Mouse (Mus musculus) myocyte (in vitro differentiated cells): Measurements from ENCODE around the gene Daxx. TPM values are rescaled to one million over a fixed set of nuclear protein-coding genes. Genes with fewer than 3 reads are reported as not detected.
A peak's percentile ranks its signal among the peaks of the same experiment; 100 is the strongest.

Experiments used
- H3K27me3 ChIP-seq: one replicate; pipeline ENCODE4 v1.6.1; 2011; ENCODE audit not compliant: control insufficient read depth, insufficient read depth, insufficient read length
- H3K36me3 ChIP-seq: one replicate; pipeline ENCODE4 v1.6.1; 2011; ENCODE audit not compliant: control insufficient read depth, insufficient read depth
- H3K4me2 ChIP-seq: one replicate; pipeline ENCODE4 v1.6.1; 2011; ENCODE audit warnings: low read depth, control low read depth
- H3K4me3 ChIP-seq: one replicate; pipeline ENCODE4 v1.5.1; 2011; ENCODE audit warnings: mild to moderate bottlenecking, control low read depth, moderate library complexity
- H3K79me2 ChIP-seq: one replicate; pipeline ENCODE4 v1.6.1; 2011; ENCODE audit not compliant: control insufficient read depth, insufficient read depth
- H3ac ChIP-seq: one replicate; pipeline ENCODE4 v1.6.1; 2011; ENCODE audit not compliant: control insufficient read depth, insufficient read length
- CEBPB ChIP-seq: IDR thresholded peaks from 2 replicates; pipeline ENCODE4 v1.6.1; 2011; ENCODE audit warnings: mild to moderate bottlenecking, moderate library complexity; ENCODE audit not compliant: poor library complexity, insufficient read depth, severe bottlenecking
- E2F4 ChIP-seq: IDR thresholded peaks from one replicate; pipeline ENCODE4 v1.6.1; 2011; ENCODE audit warnings: mild to moderate bottlenecking, control low read depth, moderate library complexity; ENCODE audit not compliant: insufficient read depth
- MAX ChIP-seq: IDR thresholded peaks from one replicate; pipeline ENCODE4 v1.6.1; 2011; ENCODE audit warnings: low read depth, mild to moderate bottlenecking, control low read depth
- MYOD1 ChIP-seq, 3 experiments: IDR thresholded peaks; one replicate each; pipeline ENCODE4 v1.6.1; 2011; ENCODE audit warnings: control low read depth in 2 of 3, low read depth in 2 of 3, mild to moderate bottlenecking in 2 of 3, moderate library complexity in 1 of 3; ENCODE audit not compliant: insufficient read length in 2 of 3, control insufficient read depth in 1 of 3
- MYOG ChIP-seq, 3 experiments: IDR thresholded peaks; one replicate each; pipeline ENCODE4 v1.6.1; 2011; ENCODE audit warnings: control low read depth in 2 of 3, low read depth in 2 of 3, mild to moderate bottlenecking in 2 of 3; ENCODE audit not compliant: insufficient read length in 2 of 3, control insufficient read depth in 1 of 3, insufficient read depth in 1 of 3
- POLR2A ChIP-seq: IDR thresholded peaks from one replicate; pipeline ENCODE4 v1.6.1; 2011; ENCODE audit warnings: low read depth, mild to moderate bottlenecking, control low read depth, moderate library complexity; ENCODE audit not compliant: insufficient read length
- POLR2AphosphoS2 ChIP-seq: IDR thresholded peaks from one replicate; pipeline ENCODE4 v1.6.1; 2011; ENCODE audit warnings: low read depth, control low read depth; ENCODE audit not compliant: insufficient read length
- REST ChIP-seq: IDR thresholded peaks from one replicate; pipeline ENCODE4 v1.6.1; 2011; ENCODE audit warnings: mild to moderate bottlenecking, control low read depth, moderate library complexity; ENCODE audit not compliant: insufficient read depth, insufficient read length
- SRF ChIP-seq: IDR thresholded peaks from one replicate; pipeline ENCODE4 v1.6.1; 2011; ENCODE audit warnings: low read depth; ENCODE audit not compliant: control insufficient read depth, insufficient read length
- TCF12 ChIP-seq: IDR thresholded peaks from one replicate; pipeline ENCODE4 v1.6.1; 2011; ENCODE audit warnings: mild to moderate bottlenecking, control low read depth; ENCODE audit not compliant: poor library complexity, insufficient read depth, severe bottlenecking
- TCF3 ChIP-seq: IDR thresholded peaks from one replicate; pipeline ENCODE4 v1.6.1; 2011; ENCODE audit warnings: low read depth, control low read depth; ENCODE audit not compliant: insufficient read length
- USF1 ChIP-seq: IDR thresholded peaks from one replicate; pipeline ENCODE4 v1.6.1; 2011; ENCODE audit warnings: low read depth, mild to moderate bottlenecking, control low read depth, moderate library complexity
- polyA plus RNA-seq: library from polyadenylated mRNA; unstranded; fragments of >200 nt; fragmentation: generic; extraction: Trizol; gene quantifications from one replicate; pipeline ENCODE4 v1.2.1, GENCODE M21; 2012; ENCODE audit warnings: missing spikeins

Daxx gene
- polyA plus RNA-seq, 1 experiment: 16.9 TPM

- no peak for TF ChIP-seq CEBPB
- no peak for TF ChIP-seq POLR2A
- TF ChIP-seq MYOG (IDR thresholded peaks at IDR 0.05; ENCODE audit: control insufficient read depth in 1 of 3, insufficient read depth in 1 of 3, insufficient read length in 2 of 3, low read depth in 2 of 3): no peak
- no peak for TF ChIP-seq TCF12
- TF ChIP-seq MAX: no peak
- no peak for TF ChIP-seq SRF
- Histone ChIP-seq H3K36me3 (peaks cover 4% of the 10 kb centered on the region), H3K27me3 (no peaks in the 10 kb centered on the region), H3K4me2 (no peak overlapping the region), H3K79me2 (peaks cover 16% of the 10 kb centered on the region), H3K4me3 (no peak overlapping the region), H3ac (no peak overlapping the region)
These were observed 15.5 kb downstream of the Daxx start for GRCm38 (mm10) chr17:33924577-33925283.

GRCm38 (mm10) chr17:33925406-33926116, 16.3 kb downstream of the Daxx start:
- Histone ChIP-seq H3K27me3 (no peaks in the 10 kb centered on the region), H3K36me3 (peaks cover 4% of the 10 kb centered on the region), H3K79me2 (peaks cover 16% of the 10 kb centered on the region), H3ac (no peak overlapping the region), H3K4me3 (no peak overlapping the region), H3K4me2 (no peak overlapping the region)
- TF ChIP-seq POLR2AphosphoS2: peak; percentile 3
- TF ChIP-seq REST: no peak

GRCm38 (mm10) chr17:33926207-33926932, 17.2 kb downstream of the Daxx start:
- H3K4me3 ChIP-seq: no peak overlapping the region
- no peaks in the 10 kb centered on the region for H3K27me3 ChIP-seq
- no peak overlapping the region for H3ac ChIP-seq
- peaks cover 16% of the 10 kb centered on the region for H3K79me2 ChIP-seq
- no peak overlapping the region for H3K4me2 ChIP-seq
- TF ChIP-seq USF1 (no peak), REST (no peak), TCF3 (no peak), CEBPB (no peak), E2F4 (no peak), POLR2AphosphoS2 (no peak), MAX (no peak), SRF (no peak), MYOG (IDR thresholded peaks at IDR 0.05; ENCODE audit: control insufficient read depth in 1 of 3, insufficient read depth in 1 of 3, insufficient read length in 2 of 3, low read depth in 2 of 3) (no peak), POLR2A (no peak), TCF12 (no peak), MYOD1 (IDR thresholded peaks at IDR 0.05; ENCODE audit: control insufficient read depth in 1 of 3, insufficient read length in 2 of 3, low read depth in 2 of 3) (no peak)
- peaks cover 4% of the 10 kb centered on the region for H3K36me3 ChIP-seq

GRCm38 (mm10) chr17:33928251-33928947, 19.2 kb downstream of the Daxx start:
- no peaks in the 10 kb centered on the region for H3K27me3 ChIP-seq
- TF ChIP-seq SRF (no peak), TCF3 (no peak), MAX (no peak), POLR2A (no peak), POLR2AphosphoS2 (no peak), CEBPB (no peak), E2F4 (no peak), USF1 (no peak), MYOG (IDR thresholded peaks at IDR 0.05; ENCODE audit: control insufficient read depth in 1 of 3, insufficient read depth in 1 of 3, insufficient read length in 2 of 3, low read depth in 2 of 3) (no peak)
- peak overlapping the region; percentile 26 for H3ac ChIP-seq
- H3K4me3 ChIP-seq: peak overlapping the region; percentile 82
- peak overlapping the region; percentile 85 for H3K4me2 ChIP-seq
- H3K79me2 ChIP-seq: peaks cover 16% of the 10 kb centered on the region
- H3K36me3 ChIP-seq: no peaks in the 10 kb centered on the region
